ENCODE assay signal across 18 mouse cellular contexts in the genomic region with DNA sequence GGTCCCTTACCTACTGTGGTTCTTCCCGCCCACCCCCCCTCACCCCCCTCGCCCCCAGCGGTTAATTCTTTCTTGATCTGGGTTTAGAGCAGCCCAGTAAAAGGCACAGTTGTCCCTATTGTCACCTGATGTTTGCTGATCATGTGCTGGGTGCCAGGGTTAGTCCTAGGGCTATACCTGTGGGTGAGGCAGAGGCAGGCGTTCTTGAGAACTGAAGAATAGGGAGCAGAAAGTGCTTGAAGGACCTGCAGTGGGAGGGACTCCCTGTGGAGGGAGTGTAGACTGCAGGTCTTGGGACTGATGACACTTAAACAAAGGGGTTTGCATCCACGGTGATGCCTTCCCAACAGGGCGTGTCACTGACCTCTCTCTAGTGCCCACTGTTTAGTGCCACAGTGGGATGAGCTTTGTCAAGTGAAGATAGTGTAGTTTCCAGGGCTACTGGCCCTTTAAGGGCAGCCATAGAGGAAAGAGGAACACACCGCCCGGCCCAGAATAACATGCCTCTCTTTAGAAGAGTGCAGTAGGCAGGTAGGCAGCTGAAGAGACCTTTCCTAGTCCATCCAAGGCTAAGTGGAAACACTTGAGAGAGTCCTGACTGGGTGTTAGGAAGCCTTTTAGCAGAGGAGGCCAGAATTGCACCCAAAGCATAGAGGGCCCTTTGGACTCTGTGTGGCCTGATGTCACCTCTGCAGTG. TPM values are rescaled to one million over a fixed set of nuclear protein-coding genes. Genes with fewer than 3 reads are reported as not detected.
A peak's percentile ranks its signal among the peaks of the same experiment; 100 is the strongest.
DNase-seq lines count a peak whose midpoint lies in the region; ATAC-seq and TF ChIP-seq lines count a peak whose summit lies in the region.
"Had no signal": no experiment of that assay in that cellular context is flagged by ENCODE, and none has a peak within 500 bp of the region (broad histone marks: within the 10 kb centered on the region; RNA-seq: fewer than 3 reads in every experiment).

No protein-coding gene starts in this region.

- H3K27me3 ChIP-seq in hindbrain, postnatal 0 days (ENCODE audit: insufficient read depth, low read length), result no peaks in the 10 kb centered on the region
- no peaks in the 10 kb centered on the region for H3K27me3 ChIP-seq in hindbrain, embryonic 11.5 days (ENCODE audit: control insufficient read depth, insufficient read depth, low read length)
- H3K27me3 ChIP-seq in intestine, postnatal 0 days (replicated peaks; ENCODE audit: control insufficient read depth, insufficient read depth, low read length), result no peaks in the 10 kb centered on the region
- H3K27me3 ChIP-seq: embryonic facial prominence, embryonic 12.5 days; forebrain, embryonic 13.5 days; limb, embryonic 12.5 days; liver, embryonic 15.5 days had no signal

- H3K4me2 ChIP-seq in hindbrain, postnatal 0 days (ENCODE audit: low read depth, low read length), result no peak overlapping the region
- H3K4me2 ChIP-seq in hindbrain, embryonic 11.5 days (replicated peaks; ENCODE audit: low read depth, low read length), result no peak overlapping the region
- H3K4me2 ChIP-seq in intestine, postnatal 0 days (replicated peaks; ENCODE audit: low read depth), result no peak overlapping the region
- H3K4me2 ChIP-seq: embryonic facial prominence, embryonic 12.5 days; forebrain, embryonic 13.5 days; limb, embryonic 12.5 days; liver, embryonic 15.5 days; midbrain, embryonic 11.5 days had no signal

- no peak overlapping the region for H3K4me3 ChIP-seq in hindbrain, postnatal 0 days (ENCODE audit: low read length)
- no peak overlapping the region for H3K4me3 ChIP-seq in hindbrain, embryonic 11.5 days (ENCODE audit: low read depth, low read length)
- no peak overlapping the region for H3K4me3 ChIP-seq in intestine, postnatal 0 days (ENCODE audit: low read depth, low read length)
- H3K4me3 ChIP-seq: embryonic facial prominence, embryonic 12.5 days; forebrain, embryonic 13.5 days; left cerebral cortex, adult 2 months; limb, embryonic 12.5 days; liver, embryonic 15.5 days had no signal

- peaks cover 14% of the 10 kb centered on the region for H3K4me1 ChIP-seq in hindbrain, postnatal 0 days (ENCODE audit: insufficient read depth, low read length)
- no peaks in the 10 kb centered on the region for H3K4me1 ChIP-seq in hindbrain, embryonic 11.5 days (replicated peaks; ENCODE audit: control insufficient read depth, insufficient read depth, low read length)
- H3K4me1 ChIP-seq in intestine, postnatal 0 days (replicated peaks; ENCODE audit: control insufficient read depth, insufficient read depth, low read length), result 0 out of 2 replicates have a peak, but pooled peaks cover 4% of the 10 kb centered on the region
- H3K4me1 ChIP-seq: embryonic facial prominence, embryonic 12.5 days had no signal

- WGBS in hindbrain, postnatal 0 days, result 69% methylated on average over 8 of the region's 8 CpGs
- 69% methylated on average over 8 of the region's 8 CpGs for WGBS in hindbrain, embryonic 11.5 days
- 49% methylated on average over 8 of the region's 8 CpGs for WGBS in intestine, postnatal 0 days

- no peak for ATAC-seq in hindbrain, postnatal 0 days
- ATAC-seq in hindbrain, embryonic 11.5 days (ENCODE audit: low FRiP score), result no peak
- ATAC-seq in intestine, postnatal 0 days, result no peak
- ATAC-seq: forebrain, embryonic 13.5 days had no signal

- no peaks in the 10 kb centered on the region for H3K9me3 ChIP-seq in hindbrain, postnatal 0 days (ENCODE audit: low read length)
- no peaks in the 10 kb centered on the region for H3K9me3 ChIP-seq in hindbrain, embryonic 11.5 days (ENCODE audit: control insufficient read depth, low read length)
- H3K9me3 ChIP-seq in intestine, postnatal 0 days (ENCODE audit: control insufficient read depth), result no peaks in the 10 kb centered on the region
- H3K9me3 ChIP-seq: embryonic facial prominence, embryonic 12.5 days; forebrain, embryonic 13.5 days; limb, embryonic 12.5 days; liver, embryonic 15.5 days had no signal

- H3K9ac ChIP-seq in hindbrain, postnatal 0 days (replicated peaks; ENCODE audit: low read length), result no peak overlapping the region
- no peak overlapping the region for H3K9ac ChIP-seq in hindbrain, embryonic 11.5 days (ENCODE audit: low read depth, low read length)
- H3K9ac ChIP-seq in intestine, postnatal 0 days (ENCODE audit: low read depth, low read length), result no peak overlapping the region
- H3K9ac ChIP-seq: embryonic facial prominence, embryonic 12.5 days; forebrain, embryonic 13.5 days; limb, embryonic 12.5 days; liver, embryonic 15.5 days had no signal

- TF ChIP-seq CTCF in hindbrain, postnatal 0 days (IDR thresholded peaks at IDR 0.05; ENCODE audit: low read depth), result no peak
- TF ChIP-seq CTCF in intestine, postnatal 0 days (IDR thresholded peaks at IDR 0.05; ENCODE audit: low read depth), result 0 out of 2 replicates have a peak, but pooled peaks have one; percentile 1

- H3K27ac ChIP-seq in hindbrain, postnatal 0 days, result peak overlapping the region; percentile 29; the same call in 1 of the 2 replicates
- no peak overlapping the region for H3K27ac ChIP-seq in hindbrain, embryonic 11.5 days (ENCODE audit: low read depth, low read length)
- no peak overlapping the region for H3K27ac ChIP-seq in intestine, postnatal 0 days (ENCODE audit: low read depth, low read length)
- H3K27ac ChIP-seq: embryonic facial prominence, embryonic 12.5 days; forebrain, embryonic 13.5 days; left cerebral cortex, adult 2 months; liver, embryonic 15.5 days had no signal

- peak; percentile 28 to 39 for DNase-seq in cerebellum, postnatal 25 days
- no peak for DNase-seq in cerebellum, postnatal 10 days
- DNase-seq in hindbrain, postnatal 0 days (ENCODE audit: low spot score), result no peak
- DNase-seq in hindbrain, embryonic 11.5 days (ENCODE audit: low spot score), result no peak
- peak; percentile 26 for DNase-seq in ES-CJ7 (ENCODE audit: low read depth, low spot score)
- DNase-seq in right cerebral cortex, postnatal 14 days, result no peak
- DNase-seq in right cerebral cortex, adult 2 months (ENCODE audit: low spot score in 2 of 2), result no peak
- DNase-seq: adrenal gland, postnatal 10 days; heart, postnatal 4 days; kidney, adult 8-10 months; thymus, postnatal 36 days had no signal

- 0 out of 2 replicates have a peak, but pooled peaks cover 5% of the 10 kb centered on the region for H3K36me3 ChIP-seq in hindbrain, postnatal 0 days (ENCODE audit: insufficient read depth, low read length)
- peaks cover 2% of the 10 kb centered on the region; the same call in 1 of the 2 replicates for H3K36me3 ChIP-seq in hindbrain, embryonic 11.5 days (ENCODE audit: control insufficient read depth, insufficient read depth, low read length)
- peaks cover 32% of the 10 kb centered on the region for H3K36me3 ChIP-seq in intestine, postnatal 0 days (ENCODE audit: control insufficient read depth, insufficient read depth)

RNA-seq across cellular contexts. Expression of a gene that starts 51.2 kb away (rescaled TPM):
- 76.2 and 81.0 TPM in 2 replicates for total RNA-seq in hindbrain, postnatal 0 days (2014; rRNA removed)
- 32.9 TPM in 2 replicates for polyA plus RNA-seq in hindbrain, postnatal 0 days (2015; fragmentation: Nextera tagmentation; extraction: Ambion mirVana)
- 10.5 and 10.8 TPM in 2 replicates for polyA plus RNA-seq in hindbrain, embryonic 11.5 days (2014; fragmentation: Nextera tagmentation; extraction: Ambion mirVana)
- 4.2 and 4.4 TPM in 2 replicates for polyA plus RNA-seq in intestine, postnatal 0 days (2015; fragmentation: Nextera tagmentation; extraction: Ambion mirVana)

RNA-seq across cellular contexts. Expression of a gene that starts 51.7 kb away (rescaled TPM):
- 42.1 and 44.1 TPM in 2 replicates for total RNA-seq in hindbrain, postnatal 0 days (2014; rRNA removed)
- polyA plus RNA-seq in hindbrain, postnatal 0 days (2015; fragmentation: Nextera tagmentation; extraction: Ambion mirVana), result 22.4 and 26.1 TPM in 2 replicates
- polyA plus RNA-seq in hindbrain, embryonic 11.5 days (2014; fragmentation: Nextera tagmentation; extraction: Ambion mirVana), result 32.3 and 35.3 TPM in 2 replicates
- polyA plus RNA-seq in intestine, postnatal 0 days (2015; fragmentation: Nextera tagmentation; extraction: Ambion mirVana), result 14.4 and 14.8 TPM in 2 replicates

Comparison
In these comparisons a context has a peak if more than half of its experiments do, and no peak if none do; other contexts are left out.
1. DNase-seq: peak in cerebellum, postnatal 25 days (2 of 2) and ES-CJ7 (single experiment); none in cerebellum, postnatal 10 days (0 of 2), hindbrain, postnatal 0 days (single experiment), hindbrain, embryonic 11.5 days (single experiment), right cerebral cortex, postnatal 14 days (single experiment) and right cerebral cortex, adult 2 months (0 of 2).